ENCODE assay signal across 9 mouse cellular contexts in the genomic region with DNA sequence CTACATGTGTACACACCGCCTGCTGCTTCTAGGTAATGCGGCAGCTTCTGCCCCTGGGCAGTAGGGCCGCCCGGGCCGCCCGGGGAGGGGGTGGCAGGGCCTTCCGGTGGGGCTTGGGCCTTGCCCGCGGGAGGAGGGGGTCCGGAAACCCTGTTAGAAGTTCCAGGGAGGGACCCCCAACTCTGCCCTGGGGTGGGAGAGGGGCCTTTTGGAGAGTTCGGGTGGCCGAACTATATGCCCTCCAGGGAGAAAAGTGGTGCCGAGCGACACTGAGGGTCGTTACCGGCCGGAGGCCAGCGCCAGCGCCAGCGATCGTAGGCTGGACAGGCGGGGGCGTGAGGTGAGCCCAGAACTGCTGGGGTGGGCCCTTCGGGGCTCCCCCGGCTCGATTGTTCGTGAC. TPM values are rescaled to one million over a fixed set of nuclear protein-coding genes. Genes with fewer than 3 reads are reported as not detected.
DNase-seq lines count a peak whose midpoint lies in the region; ATAC-seq and TF ChIP-seq lines count a peak whose summit lies in the region.
"Had no signal": no experiment of that assay in that cellular context is flagged by ENCODE, and none has a peak within 500 bp of the region (broad histone marks: within the 10 kb centered on the region; RNA-seq: fewer than 3 reads in every experiment).

No protein-coding gene starts in this region.

- DNase-seq in lung, embryonic 14.5 days = no peak
- DNase-seq in lung, adult 18-20 months = no peak
- DNase-seq in left cerebral cortex, adult 11 months (ENCODE audit: low spot score) = no peak
- no peak for DNase-seq in embryo, embryonic 10 days (ENCODE audit: low spot score)
- no peak for DNase-seq in right cerebral cortex, adult 2 months (ENCODE audit: low spot score in 2 of 2)

- peak overlapping the region; percentile 61 for H3K4me2 ChIP-seq in lung, embryonic 14.5 days
- H3K4me2 ChIP-seq in forebrain, embryonic 13.5 days = peak overlapping the region; percentile 48
- H3K4me2 ChIP-seq in limb, embryonic 12.5 days = peak overlapping the region; percentile 64
- H3K4me2 ChIP-seq in neural tube, embryonic 15.5 days = peak overlapping the region; percentile 59

- peak overlapping the region; percentile 9; the same call in 1 of the 2 replicates for H3K9ac ChIP-seq in lung, embryonic 14.5 days
- no peak overlapping the region for H3K9ac ChIP-seq in forebrain, embryonic 13.5 days
- peak overlapping the region; percentile 37 for H3K9ac ChIP-seq in limb, embryonic 12.5 days (replicated peaks)
- H3K9ac ChIP-seq in neural tube, embryonic 15.5 days (replicated peaks) = 0 out of 2 replicates have a peak overlapping the region, but pooled peaks have one; percentile 3

- H3K36me3 ChIP-seq in lung, embryonic 14.5 days (ENCODE audit: insufficient read depth) = no peaks in the 10 kb centered on the region
- 0 out of 2 replicates have a peak, but pooled peaks cover 4% of the 10 kb centered on the region for H3K36me3 ChIP-seq in forebrain, embryonic 13.5 days (ENCODE audit: poor library complexity, severe bottlenecking)
- H3K36me3 ChIP-seq in limb, embryonic 12.5 days = peaks cover 29% of the 10 kb centered on the region
- H3K36me3 ChIP-seq in neural tube, embryonic 15.5 days = no peaks in the 10 kb centered on the region

- no peak overlapping the region for H3K27ac ChIP-seq in lung, embryonic 14.5 days (ENCODE audit: low read depth)
- no peak overlapping the region for H3K27ac ChIP-seq in forebrain, embryonic 13.5 days
- no peak overlapping the region for H3K27ac ChIP-seq in limb, embryonic 12.5 days
- no peak overlapping the region for H3K27ac ChIP-seq in neural tube, embryonic 15.5 days (replicated peaks)
- H3K27ac ChIP-seq: left cerebral cortex, adult 2 months had no signal

- H3K4me3 ChIP-seq in lung, embryonic 14.5 days (ENCODE audit: low read depth, low read length) = peak overlapping the region; percentile 37
- peak overlapping the region; percentile 27 for H3K4me3 ChIP-seq in forebrain, embryonic 13.5 days
- peak overlapping the region; percentile 39 for H3K4me3 ChIP-seq in limb, embryonic 12.5 days (replicated peaks)
- H3K4me3 ChIP-seq in neural tube, embryonic 15.5 days (replicated peaks) = peak overlapping the region; percentile 33
- H3K4me3 ChIP-seq: left cerebral cortex, adult 2 months had no signal

- no peak for TF ChIP-seq CTCF in lung, embryonic 14.5 days (IDR thresholded peaks at IDR 0.05; ENCODE audit: low read depth)

- ATAC-seq in lung, embryonic 14.5 days (ENCODE audit: insufficient read depth) = no peak
- ATAC-seq in forebrain, embryonic 13.5 days = no peak
- no peak for ATAC-seq in limb, embryonic 12.5 days (ENCODE audit: insufficient number of reproducible peaks, insufficient read depth, low FRiP score, low TSS enrichment, low read depth)
- no peak for ATAC-seq in neural tube, embryonic 15.5 days (ENCODE audit: low FRiP score)

- H3K27me3 ChIP-seq in lung, embryonic 14.5 days (ENCODE audit: insufficient read depth, low read length) = peaks cover 37% of the 10 kb centered on the region
- H3K27me3 ChIP-seq in forebrain, embryonic 13.5 days = peaks cover 44% of the 10 kb centered on the region
- peaks cover 47% of the 10 kb centered on the region for H3K27me3 ChIP-seq in limb, embryonic 12.5 days
- peaks cover 39% of the 10 kb centered on the region for H3K27me3 ChIP-seq in neural tube, embryonic 15.5 days (replicated peaks)

- no peaks in the 10 kb centered on the region for H3K4me1 ChIP-seq in lung, embryonic 14.5 days (ENCODE audit: insufficient read depth)
- H3K4me1 ChIP-seq in forebrain, embryonic 13.5 days = peaks cover 30% of the 10 kb centered on the region
- peaks cover 26% of the 10 kb centered on the region; the same call in 1 of the 2 replicates for H3K4me1 ChIP-seq in limb, embryonic 12.5 days (replicated peaks)
- peaks cover 46% of the 10 kb centered on the region for H3K4me1 ChIP-seq in neural tube, embryonic 15.5 days

- H3K9me3 ChIP-seq in lung, embryonic 14.5 days (ENCODE audit: low read depth, low read length) = peaks cover 54% of the 10 kb centered on the region
- peaks cover 55% of the 10 kb centered on the region for H3K9me3 ChIP-seq in forebrain, embryonic 13.5 days (replicated peaks)
- H3K9me3 ChIP-seq in limb, embryonic 12.5 days = peaks cover 59% of the 10 kb centered on the region
- H3K9me3 ChIP-seq in neural tube, embryonic 15.5 days (replicated peaks) = peaks cover 18% of the 10 kb centered on the region

- 57% methylated on average over 27 of the region's 27 CpGs for WGBS in lung, embryonic 14.5 days
- 60% methylated on average over 26 of the region's 27 CpGs for WGBS in forebrain, embryonic 13.5 days
- WGBS in limb, embryonic 12.5 days = 57% methylated on average over 27 of the region's 27 CpGs
- WGBS in neural tube, embryonic 15.5 days = 54% methylated on average over 27 of the region's 27 CpGs

RNA-seq across cellular contexts. Expression of a gene that starts 16.1 kb away (rescaled TPM):
- polyA plus RNA-seq in lung, embryonic 14.5 days (2014; fragmentation: Nextera tagmentation; extraction: Ambion mirVana) = 1,980 and 2,011 TPM in 2 replicates
- 976 and 1,086 TPM in 2 replicates for polyA plus RNA-seq in forebrain, embryonic 13.5 days (2015; fragmentation: Nextera tagmentation; extraction: Ambion mirVana)
- 1,822 and 1,905 TPM in 2 replicates for polyA plus RNA-seq in limb, embryonic 12.5 days (2016; fragmentation: Nextera tagmentation; extraction: Ambion mirVana)
- 1,725 and 1,770 TPM in 2 replicates for polyA plus RNA-seq in neural tube, embryonic 15.5 days (2015; fragmentation: Nextera tagmentation; extraction: Ambion mirVana)

RNA-seq across cellular contexts. Expression of a gene that starts 46.3 kb away (rescaled TPM):
- 11.3 and 14.7 TPM in 2 replicates for polyA plus RNA-seq in lung, embryonic 14.5 days (2014; fragmentation: Nextera tagmentation; extraction: Ambion mirVana)
- 9.4 TPM in 2 replicates for polyA plus RNA-seq in forebrain, embryonic 13.5 days (2015; fragmentation: Nextera tagmentation; extraction: Ambion mirVana)
- polyA plus RNA-seq in limb, embryonic 12.5 days (2016; fragmentation: Nextera tagmentation; extraction: Ambion mirVana) = 19.9 and 22.9 TPM in 2 replicates
- 17.0 and 19.8 TPM in 2 replicates for polyA plus RNA-seq in neural tube, embryonic 15.5 days (2015; fragmentation: Nextera tagmentation; extraction: Ambion mirVana)
